Mouse (Mus musculus): ENCODE data around the gene Zbtb38. TPM values are rescaled to one million over a fixed set of nuclear protein-coding genes. Genes with fewer than 3 reads are reported as not detected.
"Not testable (repeated sequence)": the region's sequence is repeated elsewhere in the genome, so short reads cannot be mapped to it uniquely, and the experiment has no call there.

Zbtb38 gene
- total RNA-seq, 2 experiments from 2014 or later, result 57.9 to 65.3 TPM

DNA sequence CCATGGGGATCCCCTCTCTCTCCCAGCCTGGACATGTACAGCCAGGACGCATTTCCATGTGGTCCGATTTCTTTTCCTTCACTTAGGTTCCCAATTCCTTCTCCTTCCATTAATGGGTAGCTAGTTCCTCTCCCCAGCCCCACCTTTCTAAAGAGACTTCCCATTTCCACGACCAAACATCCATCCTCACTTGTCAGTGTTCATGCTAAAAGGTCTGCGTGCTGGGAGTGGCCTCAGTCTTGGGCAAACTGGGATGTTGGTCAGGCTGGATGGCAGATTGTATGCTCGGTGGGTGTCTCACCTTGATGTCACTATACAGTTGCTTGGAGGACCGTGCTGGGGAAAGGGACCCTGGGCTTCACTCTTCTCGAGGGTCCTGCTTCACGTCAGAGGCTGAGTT is 78.3 kb downstream of the Zbtb38 start:
- TF ChIP-seq CTCF (conservative IDR thresholded peaks at IDR 0.05), result no peak
- Histone ChIP-seq H3K4me3 (no peak overlapping the region), H3K27ac (no peak overlapping the region)
- no peak for DNase-seq (ENCODE audit: low spot score in 2 of 2)

DNA sequence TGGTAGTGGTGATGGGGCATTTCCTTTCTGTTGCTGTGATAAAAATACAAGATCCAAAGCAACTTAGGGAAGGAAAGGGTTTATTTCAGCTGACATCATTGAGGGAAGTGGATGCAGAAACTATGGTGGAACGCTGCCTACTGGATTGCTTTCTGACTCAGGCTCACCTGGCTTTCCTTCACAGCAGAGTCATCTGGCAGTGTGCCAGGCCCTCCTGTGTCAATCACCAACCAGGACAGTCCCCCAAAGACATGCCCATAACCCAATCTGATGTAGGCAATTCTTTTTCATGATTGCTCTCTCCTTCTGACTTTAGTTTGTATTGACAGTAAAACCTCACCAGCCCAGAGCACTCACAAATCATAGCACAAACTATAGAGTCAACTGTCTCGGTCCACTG is 80.2 kb downstream of the Zbtb38 start:
- Histone ChIP-seq H3K4me3 (no peak overlapping the region), H3K27ac (no peak overlapping the region)
- TF ChIP-seq CTCF (conservative IDR thresholded peaks at IDR 0.05), result no peak
- DNase-seq (ENCODE audit: low spot score in 2 of 2), result no peak

DNA sequence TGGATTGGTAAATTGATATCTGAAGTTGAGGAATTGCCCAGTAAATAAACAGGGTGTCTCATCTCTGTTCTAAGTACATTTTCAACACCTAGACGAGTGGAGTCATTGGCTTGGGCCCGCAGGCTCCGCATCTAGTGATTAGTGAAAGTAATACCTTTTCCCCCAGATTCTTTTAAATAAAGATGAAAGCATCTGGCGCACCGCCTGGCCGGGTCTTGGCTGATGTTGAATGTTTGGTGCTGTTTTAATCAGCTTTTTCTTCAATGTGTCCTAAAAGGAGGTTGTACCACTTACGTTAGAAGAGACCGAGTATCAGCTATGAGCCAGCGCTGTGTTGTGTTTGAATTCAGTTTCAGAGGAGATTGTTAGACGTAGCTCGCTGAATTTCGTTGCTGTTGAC is 81.4 kb downstream of the Zbtb38 start:
- TF ChIP-seq CTCF (conservative IDR thresholded peaks at IDR 0.05), result no peak
- no peak for DNase-seq (ENCODE audit: low spot score in 2 of 2)
- no peak overlapping the region for H3K4me3 ChIP-seq
- H3K27ac ChIP-seq, result peak overlapping the region; percentile 90

DNA sequence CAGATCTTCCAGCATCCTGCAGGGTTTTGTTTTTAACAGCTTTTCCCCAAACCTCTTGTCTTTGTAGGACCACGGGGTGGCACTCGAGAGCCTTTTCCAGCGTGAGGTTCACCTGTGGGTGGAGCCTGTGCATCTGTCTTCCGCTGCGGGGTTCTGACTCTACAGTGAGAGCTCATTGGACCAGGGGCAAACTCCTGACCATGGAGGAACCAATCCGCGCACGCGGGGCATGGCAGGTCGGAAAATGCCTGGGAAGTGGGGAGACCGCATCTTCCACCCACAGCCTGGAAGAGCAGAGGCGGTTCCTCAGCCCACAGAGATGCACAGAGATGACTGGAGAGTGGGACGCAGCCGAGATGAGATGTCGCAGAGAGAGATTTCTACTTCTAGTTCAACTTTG is 82.8 kb downstream of the Zbtb38 start:
- Histone ChIP-seq H3K4me3 (peak overlapping the region; percentile 55), H3K27ac (peak overlapping the region; percentile 90)
- peak; percentile 91 for TF ChIP-seq CTCF (conservative IDR thresholded peaks at IDR 0.05)
- DNase-seq (ENCODE audit: low spot score in 2 of 2), result peak; percentile 96 to 98

- peak; percentile 91 for TF ChIP-seq CTCF (conservative IDR thresholded peaks at IDR 0.05)
- peak overlapping the region; percentile 90 for H3K27ac ChIP-seq
- peak; percentile 81 for DNase-seq (ENCODE audit: low spot score in 2 of 2)
- H3K4me3 ChIP-seq, result no peak overlapping the region
These were observed 84.0 kb downstream of the Zbtb38 start for GRCm38 (mm10) chr9:96668628-96669027.

GRCm38 (mm10) chr9:96660510-96661244 is 92.0 kb downstream of the Zbtb38 start:
- Histone ChIP-seq H3K27ac (peak overlapping the region; percentile 80), H3K4me3 (no peak overlapping the region)
- no peak for TF ChIP-seq CTCF (conservative IDR thresholded peaks at IDR 0.05)
- DNase-seq (ENCODE audit: low spot score in 2 of 2), result peak in 1 of 2 experiments; percentile 42

DNA sequence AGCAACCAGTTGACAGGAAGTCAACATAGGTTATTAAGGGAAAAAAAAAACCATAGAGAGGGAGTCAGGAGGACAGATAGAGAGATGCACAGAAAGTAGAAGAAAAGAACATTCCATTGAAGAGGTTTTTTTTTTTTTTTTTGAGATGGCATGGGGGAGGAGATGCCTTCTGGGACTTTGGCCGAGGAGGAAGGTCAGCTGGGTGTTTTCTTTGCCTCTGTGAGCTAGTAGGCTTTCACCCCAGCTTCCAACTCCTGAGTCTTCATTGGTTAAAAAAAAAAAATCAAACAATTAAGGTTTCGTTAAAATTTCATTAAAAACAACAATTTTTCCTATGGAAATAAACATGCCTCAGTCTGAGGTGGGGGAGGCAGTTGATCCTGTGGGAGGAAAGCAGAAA is 92.8 kb downstream of the Zbtb38 start:
- peak overlapping the region; percentile 80 for H3K27ac ChIP-seq
- TF ChIP-seq CTCF (conservative IDR thresholded peaks at IDR 0.05), result no peak
- no peak overlapping the region for H3K4me3 ChIP-seq
- DNase-seq (ENCODE audit: low spot score in 2 of 2), result no peak

DNA sequence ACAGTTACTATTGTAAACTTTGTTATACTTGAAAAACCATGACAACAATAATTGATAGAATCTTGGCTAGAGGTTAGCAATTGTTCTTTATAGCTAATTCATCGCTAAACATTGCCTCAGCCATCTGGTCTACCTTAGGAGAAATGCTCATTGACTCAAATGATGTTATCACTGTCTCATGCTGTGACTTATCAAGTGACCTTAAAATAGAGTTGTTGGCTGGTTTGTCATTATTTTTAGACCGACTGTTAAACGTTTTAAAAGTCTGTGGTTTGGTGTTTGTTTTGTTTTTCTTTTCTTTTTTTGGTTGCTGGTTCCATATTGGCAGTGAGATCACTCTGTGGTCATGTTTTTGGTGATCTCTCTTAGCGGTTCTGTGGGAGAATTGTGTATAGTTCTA is 99.1 kb downstream of the Zbtb38 start:
- Histone ChIP-seq H3K4me3 (no peak overlapping the region), H3K27ac (no peak overlapping the region)
- no peak for TF ChIP-seq CTCF (conservative IDR thresholded peaks at IDR 0.05)
- no peak for DNase-seq (ENCODE audit: low spot score in 2 of 2)

DNA sequence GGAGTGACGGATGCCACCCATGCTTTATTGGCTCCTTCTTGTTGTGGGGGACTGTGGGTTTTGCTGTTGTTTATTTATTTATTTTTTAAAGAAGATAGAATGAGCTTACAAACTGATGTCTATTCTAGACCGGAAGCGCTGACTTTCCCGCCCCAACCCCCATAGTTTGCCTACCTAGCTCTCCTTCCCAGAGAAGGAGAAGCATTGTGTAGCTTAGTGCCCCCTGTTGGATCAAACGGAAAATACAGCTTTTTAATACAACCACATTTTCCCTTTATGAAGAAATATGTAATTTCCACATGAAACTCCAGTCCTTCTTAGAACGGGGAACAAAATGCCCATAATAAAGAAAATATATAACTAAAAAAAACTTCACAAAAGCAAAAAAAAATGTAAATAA is 99.9 kb downstream of the Zbtb38 start:
- no peak for DNase-seq (ENCODE audit: low spot score in 2 of 2)
- TF ChIP-seq CTCF (conservative IDR thresholded peaks at IDR 0.05), result peak; percentile 74
- H3K27ac ChIP-seq, result no peak overlapping the region
- H3K4me3 ChIP-seq, result no peak overlapping the region

- no peak for TF ChIP-seq CTCF (conservative IDR thresholded peaks at IDR 0.05)
- Histone ChIP-seq H3K27ac (no peak overlapping the region), H3K4me3 (no peak overlapping the region)
- DNase-seq (ENCODE audit: low spot score in 2 of 2), result no peak
These were observed 101.8 kb downstream of the Zbtb38 start for GRCm38 (mm10) chr9:96650807-96651206.

DNA sequence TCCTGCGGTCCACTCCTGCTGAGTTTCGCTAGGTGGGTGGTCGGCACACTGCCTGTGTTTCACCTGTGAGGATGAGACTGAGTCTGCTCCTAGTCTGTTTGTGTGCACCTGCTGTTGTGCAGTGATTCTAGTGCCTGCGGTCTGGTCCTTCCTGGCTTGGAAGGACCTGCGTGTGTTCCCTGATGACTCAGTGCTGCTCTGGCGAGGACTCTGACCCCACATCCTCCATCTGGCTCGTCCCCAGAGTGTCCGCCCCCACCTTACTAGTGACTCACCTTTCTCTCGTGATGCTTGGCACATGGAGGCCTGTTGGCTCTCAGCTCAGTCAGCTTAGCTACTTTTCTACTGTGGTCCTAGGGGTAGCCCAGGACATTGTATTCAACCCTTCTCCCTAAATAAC is 102.7 kb downstream of the Zbtb38 start:
- H3K4me3 ChIP-seq, result no peak overlapping the region
- no peak for DNase-seq (ENCODE audit: low spot score in 2 of 2)
- 0 out of 2 replicates have a peak overlapping the region, but pooled peaks have one; percentile 2 for H3K27ac ChIP-seq
- TF ChIP-seq CTCF (conservative IDR thresholded peaks at IDR 0.05), result no peak

DNA sequence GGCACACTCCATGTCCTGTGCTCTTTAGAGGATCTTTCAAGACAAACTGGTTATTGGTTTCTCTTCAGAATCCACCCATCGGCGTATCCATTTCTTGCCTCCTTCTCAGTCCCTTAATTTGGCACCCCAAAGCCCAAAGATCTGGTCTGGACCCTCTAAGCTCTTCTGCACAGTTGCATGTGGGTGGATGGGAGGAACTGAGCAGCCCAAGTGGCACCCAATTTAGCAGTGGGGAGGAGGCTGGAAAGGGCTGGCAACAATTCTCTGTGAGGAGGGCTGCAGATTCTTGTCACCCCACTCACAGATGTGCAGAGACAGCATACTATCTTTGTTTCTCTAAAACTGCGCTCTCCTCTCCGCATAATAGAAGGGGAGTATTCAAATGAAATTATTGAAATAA is 103.3 kb downstream of the Zbtb38 start:
- Histone ChIP-seq H3K27ac (0 out of 2 replicates have a peak overlapping the region, but pooled peaks have one; percentile 2), H3K4me3 (no peak overlapping the region)
- DNase-seq (ENCODE audit: low spot score in 2 of 2), result peak in 1 of 2 experiments; percentile 37
- TF ChIP-seq CTCF (conservative IDR thresholded peaks at IDR 0.05), result no peak

DNA sequence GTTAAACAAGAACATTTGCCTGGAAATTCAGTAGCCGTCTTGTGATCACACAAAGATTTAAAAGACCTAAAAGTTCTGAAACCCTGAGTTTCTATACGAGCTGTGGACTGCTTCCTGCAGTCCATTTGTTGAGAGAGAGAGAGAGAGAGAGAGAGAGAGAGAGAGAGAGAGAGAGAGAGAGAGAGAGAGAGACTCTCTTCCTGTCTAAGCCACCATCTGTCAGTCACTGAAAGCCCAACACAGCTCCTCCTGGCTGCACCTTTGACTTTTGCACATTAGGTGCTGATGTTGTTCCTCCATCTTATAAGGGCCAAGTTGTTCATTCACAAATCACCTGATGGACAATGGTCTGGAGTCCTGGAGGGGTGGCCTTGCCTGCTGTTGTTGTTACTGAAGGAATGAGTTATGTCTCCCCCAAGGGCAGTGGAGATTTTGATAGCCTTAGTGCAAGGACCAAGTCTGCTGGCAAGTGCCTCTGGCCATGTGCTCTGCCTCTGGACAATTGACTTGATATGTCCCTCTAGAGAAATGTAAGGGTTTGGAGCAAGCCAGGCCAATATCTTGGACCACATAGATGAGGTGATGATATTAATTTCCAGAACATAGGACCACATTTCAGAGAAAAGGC is 105.8 kb downstream of the Zbtb38 start:
- H3K4me3 ChIP-seq, result no peak overlapping the region
- no peak for TF ChIP-seq CTCF (conservative IDR thresholded peaks at IDR 0.05)
- no peak overlapping the region for H3K27ac ChIP-seq
- no peak for DNase-seq (ENCODE audit: low spot score in 2 of 2)

- no peak for TF ChIP-seq CTCF (conservative IDR thresholded peaks at IDR 0.05)
- DNase-seq (ENCODE audit: low spot score in 2 of 2), result no peak
- H3K4me3 ChIP-seq, result no peak overlapping the region
- no peak overlapping the region for H3K27ac ChIP-seq
These were observed 107.8 kb downstream of the Zbtb38 start for GRCm38 (mm10) chr9:96644840-96645239.

GRCm38 (mm10) chr9:96644002-96644401 is 108.6 kb downstream of the Zbtb38 start:
- not testable (repeated sequence) for H3K27ac ChIP-seq; H3K4me3 ChIP-seq; DNase-seq (ENCODE audit: low spot score in 2 of 2)

All from layer of hippocampus, adult 2 months (tissue).